Mouse (Mus musculus): ENCODE measurements around the gene Olfr478. TPM values are rescaled to one million over a fixed set of nuclear protein-coding genes. Genes with fewer than 3 reads are reported as not detected.
"Not testable (repeated sequence)": the region's sequence is repeated elsewhere in the genome, so short reads cannot be mapped to it uniquely, and the experiment has no call there.

Olfr478 gene
- not detected for total RNA-seq (2021)

- intact Hi-C loops (cut with DNase I) = no loop called here
- DNase-seq (ENCODE audit: low spot score in 2 of 2) = no peak
These were observed at the start of gene Olfr478 for GRCm38 (mm10) chr7:108033889-108034288. Gene Olfr478, minus strand, starts transcription at chr7:108033989.

- intact Hi-C loops (cut with DNase I) = no loop called here
These were observed 45.8 kb upstream of the Olfr478 start, which contains the start of gene Olfr481 for GRCm38 (mm10) chr7:108079555-108079954. Gene Olfr481, plus strand, starts transcription at chr7:108079855.

GRCm38 (mm10) chr7:108067246-108067645 is 33.5 kb upstream of the Olfr478 start, which contains the start of gene Olfr480:
Gene Olfr480, minus strand, starts transcription at chr7:108067346.
- DNase-seq (ENCODE audit: low spot score in 2 of 2) = no peak
- intact Hi-C loops (cut with DNase I) = no loop called here

More at GRCm38 (mm10) chr7:108079555-108079954, 45.8 kb upstream of the Olfr478 start, which contains the start of gene Olfr481:
- no peak for DNase-seq (ENCODE audit: low spot score in 2 of 2)

- DNase-seq (ENCODE audit: low spot score in 2 of 2) = no peak
- intact Hi-C loops (cut with DNase I) = no loop called here
These were observed 16.6 kb upstream of the Olfr478 start, which contains the start of gene Olfr479 for GRCm38 (mm10) chr7:108050393-108050792. Gene Olfr479, plus strand, starts transcription at chr7:108050693.

DNA sequence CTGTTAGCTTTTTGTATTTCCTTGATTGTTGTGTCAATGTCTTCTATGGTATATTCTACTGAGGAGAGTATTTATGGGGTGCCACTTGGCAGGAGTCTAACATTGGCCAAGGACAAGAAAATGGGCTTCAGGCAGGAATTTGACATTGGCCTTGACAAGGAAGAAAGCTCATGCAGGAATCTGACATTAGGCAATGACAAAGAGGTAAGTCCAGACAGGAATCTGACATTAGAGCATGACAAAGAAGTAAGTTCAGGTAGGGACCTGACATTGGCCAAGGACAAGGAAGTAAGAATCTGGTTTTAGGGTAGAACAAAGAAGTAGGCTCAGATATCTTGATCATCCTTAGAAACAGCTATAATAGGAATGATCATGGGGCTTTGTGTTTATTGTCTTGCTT is 19.5 kb downstream of the Olfr478 start:
- intact Hi-C loops (cut with DNase I); DNase-seq (ENCODE audit: low spot score in 2 of 2): not testable (repeated sequence)

DNA sequence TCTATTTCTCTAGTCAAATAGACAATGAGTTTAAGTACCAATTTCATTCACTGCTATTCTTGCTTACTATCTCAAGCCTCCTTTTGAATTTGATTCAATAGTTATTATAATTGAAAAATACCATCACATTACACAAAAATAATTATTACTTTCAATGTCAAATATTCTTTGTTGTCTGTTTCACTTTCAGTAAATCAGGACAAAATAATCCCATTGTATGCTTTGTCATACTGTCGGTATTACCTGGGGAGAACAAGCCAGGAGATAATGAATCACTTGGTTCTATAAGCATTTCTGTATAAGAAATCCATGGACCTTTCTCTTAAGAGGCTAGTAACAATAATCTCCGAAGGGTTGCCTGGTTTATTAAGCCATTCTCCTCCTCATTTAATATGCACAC is 47.4 kb downstream of the Olfr478 start, which contains the start of gene Olfr477:
Olfr477 (plus strand) TSS at position 301 of the 400 bp plus-strand sequence.
- no peak for DNase-seq (ENCODE audit: low spot score in 2 of 2)
- intact Hi-C loops (cut with DNase I) = no loop called here

Other genes with a start within 250 kb of the Olfr478 start
- gene Ovch2, start 232.8 kb downstream of the Olfr478 start, total RNA-seq (2021) = not detected
- not detected for gene Olfr467, start 221.7 kb downstream of the Olfr478 start, total RNA-seq (2021)
- gene Olfr469, start 208.4 kb downstream of the Olfr478 start, total RNA-seq (2021) = not detected
- gene Olfr470, start 186.5 kb downstream of the Olfr478 start, total RNA-seq (2021) = not detected
- not detected for gene Olfr472, start 136.1 kb downstream of the Olfr478 start, total RNA-seq (2021)
- gene Olfr473, start 103.5 kb downstream of the Olfr478 start, total RNA-seq (2021) = not detected
- not detected for gene Olfr474, start 79.3 kb downstream of the Olfr478 start, total RNA-seq (2021)
- not detected for gene Olfr476, start 69.2 kb downstream of the Olfr478 start, total RNA-seq (2021)
- not detected for gene Olfr477, start 47.3 kb downstream of the Olfr478 start, total RNA-seq (2021)
- gene Olfr479, start 16.7 kb upstream of the Olfr478 start, total RNA-seq (2021) = not detected
- not detected for gene Olfr480, start 33.4 kb upstream of the Olfr478 start, total RNA-seq (2021)
- not detected for gene Olfr481, start 45.9 kb upstream of the Olfr478 start, total RNA-seq (2021)
- 1 to 10 TPM; 1.6 to 1.9 TPM for gene Olfr482, start 63.6 kb upstream of the Olfr478 start, total RNA-seq (2021)
- gene Olfr483, start 66.9 kb upstream of the Olfr478 start, total RNA-seq (2021) = not detected
- gene Olfr484, start 93.5 kb upstream of the Olfr478 start, total RNA-seq (2021) = not detected
- gene Olfr485, start 125.9 kb upstream of the Olfr478 start, total RNA-seq (2021) = not detected
- gene Olfr486, start 138.8 kb upstream of the Olfr478 start, total RNA-seq (2021) = not detected
- not detected for gene Olfr487, start 180.6 kb upstream of the Olfr478 start, total RNA-seq (2021)
- gene Olfr488, start 224.4 kb upstream of the Olfr478 start, total RNA-seq (2021) = not detected

All from left cerebral cortex, postnatal 25 days (tissue).